Comparison of ENCODE assay signal across 12 mouse cellular contexts in genomic region chr10:79654946-79655395, GRCm38 (mm10). TPM values are rescaled to one million over a fixed set of nuclear protein-coding genes. Genes with fewer than 3 reads are reported as not detected.
DNase-seq lines count a peak whose midpoint lies in the region; ATAC-seq lines count a peak whose summit lies in the region.
"Had no signal": no experiment of that assay in that cellular context is flagged by ENCODE, and none has a peak within 500 bp of the region (broad histone marks: within the 10 kb centered on the region; RNA-seq: fewer than 3 reads in every experiment).

No protein-coding gene starts in this region.

- 5% methylated on average over 1 of the region's 1 CpGs for WGBS in hindbrain, embryonic 14.5 days
- 30% methylated on average over 1 of the region's 1 CpGs for WGBS in limb, embryonic 15.5 days
- WGBS in heart, embryonic 12.5 days = 57% methylated on average over 1 of the region's 1 CpGs
- 40% methylated on average over 1 of the region's 1 CpGs for WGBS in liver, embryonic 12.5 days (ENCODE audit: insufficient replicate concordance)

- no peaks in the 10 kb centered on the region for H3K36me3 ChIP-seq in hindbrain, embryonic 14.5 days (replicated peaks; ENCODE audit: control insufficient read depth, insufficient read depth)
- no peaks in the 10 kb centered on the region for H3K36me3 ChIP-seq in limb, embryonic 15.5 days
- H3K36me3 ChIP-seq in heart, embryonic 12.5 days = no peaks in the 10 kb centered on the region
- H3K36me3 ChIP-seq in liver, embryonic 12.5 days = no peaks in the 10 kb centered on the region
- H3K36me3 ChIP-seq: heart, embryonic 15.5 days; liver, embryonic 13.5 days had no signal

- H3K9ac ChIP-seq in hindbrain, embryonic 14.5 days = no peak overlapping the region
- H3K9ac ChIP-seq in limb, embryonic 15.5 days = no peak overlapping the region
- H3K9ac ChIP-seq in heart, embryonic 12.5 days = no peak overlapping the region
- H3K9ac ChIP-seq in liver, embryonic 12.5 days = no peak overlapping the region
- H3K9ac ChIP-seq: heart, embryonic 15.5 days; liver, embryonic 13.5 days had no signal

- no peaks in the 10 kb centered on the region for H3K27me3 ChIP-seq in hindbrain, embryonic 14.5 days (ENCODE audit: control insufficient read depth, insufficient read depth, low read length)
- peaks cover 9% of the 10 kb centered on the region; the same call in 1 of the 2 replicates for H3K27me3 ChIP-seq in limb, embryonic 15.5 days
- peaks cover 50% of the 10 kb centered on the region for H3K27me3 ChIP-seq in heart, embryonic 12.5 days (replicated peaks)
- H3K27me3 ChIP-seq in liver, embryonic 12.5 days (replicated peaks) = peaks cover 16% of the 10 kb centered on the region; the same call in 1 of the 2 replicates

- peak; percentile 46 for DNase-seq in retina, postnatal 1 day
- DNase-seq in retina, embryonic 14.5 days (ENCODE audit: low spot score) = no peak
- peak; percentile 53 for DNase-seq in hindbrain, embryonic 14.5 days (ENCODE audit: low spot score)
- DNase-seq in heart, postnatal 14 days = no peak
- DNase-seq in urinary bladder, postnatal 14 days (ENCODE audit: low spot score) = no peak
- DNase-seq: liver, embryonic 13.5 days had no signal

- ATAC-seq in hindbrain, embryonic 14.5 days (ENCODE audit: low FRiP score) = peak; percentile 86
- ATAC-seq in limb, embryonic 15.5 days (ENCODE audit: insufficient number of reproducible peaks, low FRiP score, low TSS enrichment, low read depth) = peak; percentile 53
- ATAC-seq in heart, embryonic 12.5 days (ENCODE audit: insufficient number of reproducible peaks, low FRiP score) = no peak
- ATAC-seq in liver, embryonic 12.5 days = no peak
- ATAC-seq: activated CD4-positive, CD25-positive, alpha-beta regulatory T cell, adult 4 months had no signal

- peaks cover 5% of the 10 kb centered on the region for H3K4me1 ChIP-seq in hindbrain, embryonic 14.5 days (replicated peaks; ENCODE audit: control insufficient read depth, insufficient read depth, low read length)
- no peaks in the 10 kb centered on the region for H3K4me1 ChIP-seq in limb, embryonic 15.5 days
- 0 out of 2 replicates have a peak, but pooled peaks cover 3% of the 10 kb centered on the region for H3K4me1 ChIP-seq in heart, embryonic 12.5 days (replicated peaks)
- H3K4me1 ChIP-seq in liver, embryonic 12.5 days = no peaks in the 10 kb centered on the region
- H3K4me1 ChIP-seq: heart, embryonic 15.5 days; liver, embryonic 13.5 days had no signal

- peak overlapping the region; percentile 64 for H3K27ac ChIP-seq in hindbrain, embryonic 14.5 days
- H3K27ac ChIP-seq in limb, embryonic 15.5 days = no peak overlapping the region
- H3K27ac ChIP-seq in heart, embryonic 12.5 days (ENCODE audit: poor library complexity, severe bottlenecking) = no peak overlapping the region
- H3K27ac ChIP-seq in liver, embryonic 12.5 days = no peak overlapping the region
- H3K27ac ChIP-seq: heart, embryonic 15.5 days; liver, embryonic 13.5 days had no signal

- no peaks in the 10 kb centered on the region for H3K9me3 ChIP-seq in hindbrain, embryonic 14.5 days (ENCODE audit: control insufficient read depth, low read length)
- no peaks in the 10 kb centered on the region for H3K9me3 ChIP-seq in limb, embryonic 15.5 days
- H3K9me3 ChIP-seq in heart, embryonic 12.5 days (replicated peaks) = no peaks in the 10 kb centered on the region
- no peaks in the 10 kb centered on the region for H3K9me3 ChIP-seq in liver, embryonic 12.5 days (replicated peaks)
- H3K9me3 ChIP-seq: heart, embryonic 15.5 days; liver, embryonic 13.5 days had no signal

- H3K4me2 ChIP-seq in hindbrain, embryonic 14.5 days (replicated peaks) = no peak overlapping the region
- H3K4me2 ChIP-seq in limb, embryonic 15.5 days = no peak overlapping the region
- H3K4me2 ChIP-seq in heart, embryonic 12.5 days = no peak overlapping the region
- no peak overlapping the region for H3K4me2 ChIP-seq in liver, embryonic 12.5 days
- H3K4me2 ChIP-seq: heart, embryonic 15.5 days; liver, embryonic 13.5 days had no signal

- no peak overlapping the region for H3K4me3 ChIP-seq in hindbrain, embryonic 14.5 days (replicated peaks; ENCODE audit: low read length)
- H3K4me3 ChIP-seq in limb, embryonic 15.5 days = no peak overlapping the region
- no peak overlapping the region for H3K4me3 ChIP-seq in heart, embryonic 12.5 days
- no peak overlapping the region for H3K4me3 ChIP-seq in liver, embryonic 12.5 days
- H3K4me3 ChIP-seq: heart, embryonic 15.5 days; liver, embryonic 13.5 days had no signal

- intact Hi-C loops in heart, postnatal 14 days (cut with DNase I) = no loop called here

RNA-seq across cellular contexts. Expression of gene Madcam1, which starts 9.4 kb away (rescaled TPM):
- polyA plus RNA-seq in hindbrain, embryonic 14.5 days (2014; fragmentation: Nextera tagmentation; extraction: Ambion mirVana) = 0.68 and 1.2 TPM in 2 replicates
- polyA plus RNA-seq in limb, embryonic 15.5 days (2015; fragmentation: Nextera tagmentation; extraction: Ambion mirVana) = 5.4 and 5.8 TPM in 2 replicates
- under 1 TPM in 1 of 2 experiments, not detected in 1; 0.37 TPM for total RNA-seq in heart, postnatal 14 days (2021)
- 0.23 and 1.0 TPM in 2 replicates for polyA plus RNA-seq in heart, embryonic 12.5 days (2016; fragmentation: Nextera tagmentation; extraction: Ambion mirVana)
- 0.32 and 0.54 TPM in 2 replicates for polyA plus RNA-seq in liver, embryonic 12.5 days (2016; fragmentation: Nextera tagmentation; extraction: Ambion mirVana)
- polyA plus RNA-seq: testis, adult 2 months had no signal

RNA-seq across cellular contexts. Expression of gene Odf3l2, which starts 9.4 kb away (rescaled TPM):
- polyA plus RNA-seq in hindbrain, embryonic 14.5 days (2014; fragmentation: Nextera tagmentation; extraction: Ambion mirVana) = 0.27 and 0.31 TPM in 2 replicates
- 0.12 TPM in 1 of 2 replicates, not detected in the other for polyA plus RNA-seq in limb, embryonic 15.5 days (2015; fragmentation: Nextera tagmentation; extraction: Ambion mirVana)
- not detected for total RNA-seq in heart, postnatal 14 days (2021)
- not detected in 2 replicates for polyA plus RNA-seq in heart, embryonic 12.5 days (2016; fragmentation: Nextera tagmentation; extraction: Ambion mirVana)
- not detected in 2 replicates for polyA plus RNA-seq in liver, embryonic 12.5 days (2016; fragmentation: Nextera tagmentation; extraction: Ambion mirVana)
- polyA plus RNA-seq: activated CD4-positive, CD25-positive, alpha-beta regulatory T cell, adult 4 months; heart, embryonic 15.5 days; liver, embryonic 13.5 days; testis, adult 2 months had no signal

RNA-seq across cellular contexts. Expression of gene Tpgs1, which starts 14.2 kb away (rescaled TPM):
- polyA plus RNA-seq in hindbrain, embryonic 14.5 days (2014; fragmentation: Nextera tagmentation; extraction: Ambion mirVana) = 107 and 108 TPM in 2 replicates
- polyA plus RNA-seq in limb, embryonic 15.5 days (2015; fragmentation: Nextera tagmentation; extraction: Ambion mirVana) = 54.6 and 58.9 TPM in 2 replicates
- total RNA-seq in heart, postnatal 14 days (2021) = 10 to 100 TPM; 21.7 to 23.0 TPM
- polyA plus RNA-seq in heart, embryonic 12.5 days (2016; fragmentation: Nextera tagmentation; extraction: Ambion mirVana) = 41.9 and 46.0 TPM in 2 replicates
- polyA plus RNA-seq in liver, embryonic 12.5 days (2016; fragmentation: Nextera tagmentation; extraction: Ambion mirVana) = 30.4 and 34.2 TPM in 2 replicates

RNA-seq across cellular contexts. Expression of gene Shc2, which starts 17.3 kb away (rescaled TPM):
- 19.8 and 20.8 TPM in 2 replicates for polyA plus RNA-seq in hindbrain, embryonic 14.5 days (2014; fragmentation: Nextera tagmentation; extraction: Ambion mirVana)
- 7.8 and 10.1 TPM in 2 replicates for polyA plus RNA-seq in limb, embryonic 15.5 days (2015; fragmentation: Nextera tagmentation; extraction: Ambion mirVana)
- 1 to 10 TPM; 3.5 to 4.0 TPM for total RNA-seq in heart, postnatal 14 days (2021)
- polyA plus RNA-seq in heart, embryonic 12.5 days (2016; fragmentation: Nextera tagmentation; extraction: Ambion mirVana) = 2.7 and 3.0 TPM in 2 replicates
- 1.2 TPM in 2 replicates for polyA plus RNA-seq in liver, embryonic 12.5 days (2016; fragmentation: Nextera tagmentation; extraction: Ambion mirVana)
- polyA plus RNA-seq: activated CD4-positive, CD25-positive, alpha-beta regulatory T cell, adult 4 months had no signal

RNA-seq across cellular contexts. Expression of gene Cdc34, which starts 27.0 kb away (rescaled TPM):
- 78.9 and 81.8 TPM in 2 replicates for polyA plus RNA-seq in hindbrain, embryonic 14.5 days (2014; fragmentation: Nextera tagmentation; extraction: Ambion mirVana)
- 100 and 110 TPM in 2 replicates for polyA plus RNA-seq in limb, embryonic 15.5 days (2015; fragmentation: Nextera tagmentation; extraction: Ambion mirVana)
- total RNA-seq in heart, postnatal 14 days (2021) = 100 to 1,000 TPM; 158 to 159 TPM
- 151 and 152 TPM in 2 replicates for polyA plus RNA-seq in heart, embryonic 12.5 days (2016; fragmentation: Nextera tagmentation; extraction: Ambion mirVana)
- 188 and 196 TPM in 2 replicates for polyA plus RNA-seq in liver, embryonic 12.5 days (2016; fragmentation: Nextera tagmentation; extraction: Ambion mirVana)

Comparison
In these comparisons a context has a peak if more than half of its experiments do, and no peak if none do; other contexts are left out.
1. DNase-seq: peak in retina, postnatal 1 day (single experiment) and hindbrain, embryonic 14.5 days (single experiment); none in retina, embryonic 14.5 days (single experiment), heart, postnatal 14 days (0 of 2) and urinary bladder, postnatal 14 days (single experiment).
2. ATAC-seq: peak in hindbrain, embryonic 14.5 days (single experiment) and limb, embryonic 15.5 days (single experiment); none in heart, embryonic 12.5 days (single experiment) and liver, embryonic 12.5 days (single experiment).